Mouse (Mus musculus): Measurements from ENCODE around the gene Rbfox1. TPM values are rescaled to one million over a fixed set of nuclear protein-coding genes. Genes with fewer than 3 reads are reported as not detected.

Rbfox1 gene
- polyA plus RNA-seq, 1 experiment from 2014 or later: 4.3 TPM

- no peaks in the 10 kb centered on the region for H3K9me3 ChIP-seq (replicated peaks)
- no peaks in the 10 kb centered on the region for H3K36me3 ChIP-seq
- no peaks in the 10 kb centered on the region for H3K4me1 ChIP-seq
- no peak overlapping the region for H3K4me2 ChIP-seq (replicated peaks)
- no peaks in the 10 kb centered on the region for H3K27me3 ChIP-seq
- H3K27ac ChIP-seq (replicated peaks): no peak overlapping the region
- no peak overlapping the region for H3K9ac ChIP-seq
- 71% methylated on average over 5 of the region's 5 CpGs for WGBS
- no peak overlapping the region for H3K4me3 ChIP-seq (replicated peaks)
- no peak for ATAC-seq (ENCODE audit: insufficient number of reproducible peaks, low FRiP score, low TSS enrichment, low read depth)
Measured at GRCm38 (mm10) chr16:5910742-5911141, 25.6 kb downstream of the Rbfox1 start.

DNA sequence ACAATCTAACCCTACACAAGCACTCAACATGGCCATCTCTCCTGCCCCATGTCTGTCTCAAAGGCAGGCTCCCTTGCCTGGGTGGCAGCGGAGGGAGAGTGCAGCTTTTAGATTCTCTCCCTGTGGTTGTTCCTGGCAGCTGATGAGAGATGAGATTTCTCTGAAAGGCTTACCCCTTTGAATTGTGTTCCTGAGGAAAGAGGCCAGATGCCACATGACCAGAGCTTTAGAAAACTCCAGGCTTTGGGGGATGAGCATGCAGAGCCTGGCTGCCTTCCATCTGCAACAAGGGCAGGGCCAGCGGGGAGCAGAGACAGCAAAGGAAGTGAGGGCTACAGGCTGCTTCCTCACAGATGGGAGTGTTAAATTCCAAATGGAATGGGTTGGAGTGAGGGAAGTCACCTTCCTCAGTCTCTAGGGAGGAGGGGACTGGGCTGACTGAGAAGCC, 26.7 kb downstream of the Rbfox1 start:
- no peak for ATAC-seq (ENCODE audit: insufficient number of reproducible peaks, low FRiP score, low TSS enrichment, low read depth)
- H3K27me3 ChIP-seq: no peaks in the 10 kb centered on the region
- 42% methylated on average over 2 of the region's 2 CpGs for WGBS

GRCm38 (mm10) chr16:5917937-5918336, 32.8 kb downstream of the Rbfox1 start:
- no peak for ATAC-seq (ENCODE audit: insufficient number of reproducible peaks, low FRiP score, low TSS enrichment, low read depth)

More for the DNA sequence above, 26.7 kb downstream of the Rbfox1 start:
- Histone ChIP-seq H3K27ac (replicated peaks) (no peak overlapping the region), H3K4me1 (no peaks in the 10 kb centered on the region), H3K9me3 (replicated peaks) (no peaks in the 10 kb centered on the region), H3K4me2 (replicated peaks) (no peak overlapping the region), H3K4me3 (replicated peaks) (no peak overlapping the region), H3K36me3 (no peaks in the 10 kb centered on the region), H3K9ac (no peak overlapping the region)

GRCm38 (mm10) chr16:5926986-5927385, 41.8 kb downstream of the Rbfox1 start:
- no peak overlapping the region for H3K4me3 ChIP-seq (replicated peaks)
- ATAC-seq (ENCODE audit: insufficient number of reproducible peaks, low FRiP score, low TSS enrichment, low read depth): no peak
- H3K27me3 ChIP-seq: no peaks in the 10 kb centered on the region
- no peaks in the 10 kb centered on the region for H3K36me3 ChIP-seq
- no peaks in the 10 kb centered on the region for H3K9me3 ChIP-seq (replicated peaks)
- WGBS: 30% methylated on average over 1 of the region's 1 CpGs
- H3K4me2 ChIP-seq (replicated peaks): no peak overlapping the region
- no peaks in the 10 kb centered on the region for H3K4me1 ChIP-seq
- H3K27ac ChIP-seq (replicated peaks): no peak overlapping the region
- no peak overlapping the region for H3K9ac ChIP-seq

More at GRCm38 (mm10) chr16:5917937-5918336, 32.8 kb downstream of the Rbfox1 start:
- Histone ChIP-seq H3K4me2 (replicated peaks) (no peak overlapping the region), H3K4me3 (replicated peaks) (no peak overlapping the region), H3K27ac (replicated peaks) (no peak overlapping the region), H3K27me3 (no peaks in the 10 kb centered on the region), H3K36me3 (no peaks in the 10 kb centered on the region), H3K9me3 (replicated peaks) (no peaks in the 10 kb centered on the region), H3K4me1 (no peaks in the 10 kb centered on the region), H3K9ac (no peak overlapping the region)

- Histone ChIP-seq H3K4me3 (replicated peaks) (no peak overlapping the region), H3K4me2 (replicated peaks) (no peak overlapping the region), H3K27ac (replicated peaks) (no peak overlapping the region), H3K9ac (no peak overlapping the region), H3K9me3 (replicated peaks) (no peaks in the 10 kb centered on the region), H3K36me3 (no peaks in the 10 kb centered on the region), H3K27me3 (no peaks in the 10 kb centered on the region), H3K4me1 (no peaks in the 10 kb centered on the region)
- ATAC-seq (ENCODE audit: insufficient number of reproducible peaks, low FRiP score, low TSS enrichment, low read depth): no peak
- 27% methylated on average over 7 of the region's 7 CpGs for WGBS
Measured at GRCm38 (mm10) chr16:5931680-5932079, 46.5 kb downstream of the Rbfox1 start.

GRCm38 (mm10) chr16:5940016-5940415, 54.9 kb downstream of the Rbfox1 start:
- 56% methylated on average over 4 of the region's 4 CpGs for WGBS
- no peak for ATAC-seq (ENCODE audit: insufficient number of reproducible peaks, low FRiP score, low TSS enrichment, low read depth)
- no peak overlapping the region for H3K27ac ChIP-seq (replicated peaks)

GRCm38 (mm10) chr16:5945682-5946081, 60.5 kb downstream of the Rbfox1 start:
- no peak overlapping the region for H3K9ac ChIP-seq
- 66% methylated on average over 1 of the region's 1 CpGs for WGBS
- H3K4me2 ChIP-seq (replicated peaks): no peak overlapping the region

More at GRCm38 (mm10) chr16:5940016-5940415, 54.9 kb downstream of the Rbfox1 start:
- H3K9me3 ChIP-seq (replicated peaks): no peaks in the 10 kb centered on the region
- H3K27me3 ChIP-seq: no peaks in the 10 kb centered on the region
- no peak overlapping the region for H3K4me2 ChIP-seq (replicated peaks)
- H3K9ac ChIP-seq: no peak overlapping the region
- no peaks in the 10 kb centered on the region for H3K4me1 ChIP-seq
- no peaks in the 10 kb centered on the region for H3K36me3 ChIP-seq
- H3K4me3 ChIP-seq (replicated peaks): no peak overlapping the region

DNA sequence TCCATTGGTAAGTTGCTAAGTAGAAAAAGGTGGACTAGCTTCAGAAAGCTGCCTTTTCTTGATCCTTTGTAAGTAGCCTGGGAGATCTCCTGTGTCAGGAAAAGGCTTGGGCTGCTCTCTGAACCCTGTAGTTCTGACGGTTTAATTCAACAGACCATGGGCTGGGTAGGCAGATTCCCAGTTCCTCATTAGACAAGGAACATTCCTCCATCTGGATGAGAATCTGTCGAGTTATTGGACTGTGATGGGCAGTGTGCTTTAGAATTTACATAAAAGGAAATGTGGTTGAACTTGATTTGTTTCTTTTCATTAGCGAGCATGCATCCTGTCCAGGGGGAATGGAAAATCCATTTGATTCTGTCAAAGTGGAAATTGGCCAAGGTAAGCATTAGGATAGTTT, 68.0 kb downstream of the Rbfox1 start:
- Histone ChIP-seq H3K36me3 (no peaks in the 10 kb centered on the region), H3K27me3 (no peaks in the 10 kb centered on the region), H3K4me2 (replicated peaks) (no peak overlapping the region), H3K9ac (no peak overlapping the region), H3K4me3 (replicated peaks) (no peak overlapping the region), H3K4me1 (no peaks in the 10 kb centered on the region), H3K27ac (replicated peaks) (no peak overlapping the region), H3K9me3 (replicated peaks) (no peaks in the 10 kb centered on the region)
- no peak for ATAC-seq (ENCODE audit: insufficient number of reproducible peaks, low FRiP score, low TSS enrichment, low read depth)
- 66% methylated on average over 3 of the region's 3 CpGs for WGBS

More at GRCm38 (mm10) chr16:5945682-5946081, 60.5 kb downstream of the Rbfox1 start:
- ATAC-seq (ENCODE audit: insufficient number of reproducible peaks, low FRiP score, low TSS enrichment, low read depth): no peak
- no peaks in the 10 kb centered on the region for H3K9me3 ChIP-seq (replicated peaks)
- no peaks in the 10 kb centered on the region for H3K4me1 ChIP-seq
- H3K27me3 ChIP-seq: no peaks in the 10 kb centered on the region
- H3K4me3 ChIP-seq (replicated peaks): no peak overlapping the region
- no peak overlapping the region for H3K27ac ChIP-seq (replicated peaks)
- no peaks in the 10 kb centered on the region for H3K36me3 ChIP-seq

GRCm38 (mm10) chr16:5957418-5957817, 72.3 kb downstream of the Rbfox1 start:
- ATAC-seq (ENCODE audit: insufficient number of reproducible peaks, low FRiP score, low TSS enrichment, low read depth): no peak
- 68% methylated on average over 4 of the region's 4 CpGs for WGBS
- Histone ChIP-seq H3K27ac (replicated peaks) (no peak overlapping the region), H3K4me1 (no peaks in the 10 kb centered on the region), H3K36me3 (no peaks in the 10 kb centered on the region), H3K9me3 (replicated peaks) (no peaks in the 10 kb centered on the region), H3K27me3 (no peaks in the 10 kb centered on the region), H3K4me2 (replicated peaks) (no peak overlapping the region), H3K9ac (no peak overlapping the region), H3K4me3 (replicated peaks) (no peak overlapping the region)

- Histone ChIP-seq H3K27me3 (no peaks in the 10 kb centered on the region), H3K4me1 (no peaks in the 10 kb centered on the region), H3K9ac (no peak overlapping the region), H3K36me3 (no peaks in the 10 kb centered on the region), H3K4me3 (replicated peaks) (no peak overlapping the region), H3K9me3 (replicated peaks) (no peaks in the 10 kb centered on the region), H3K27ac (replicated peaks) (no peak overlapping the region), H3K4me2 (replicated peaks) (no peak overlapping the region)
- 81% methylated on average over 3 of the region's 3 CpGs for WGBS
- no peak for ATAC-seq (ENCODE audit: insufficient number of reproducible peaks, low FRiP score, low TSS enrichment, low read depth)
Measured at GRCm38 (mm10) chr16:5961786-5962185, 76.6 kb downstream of the Rbfox1 start.

DNA sequence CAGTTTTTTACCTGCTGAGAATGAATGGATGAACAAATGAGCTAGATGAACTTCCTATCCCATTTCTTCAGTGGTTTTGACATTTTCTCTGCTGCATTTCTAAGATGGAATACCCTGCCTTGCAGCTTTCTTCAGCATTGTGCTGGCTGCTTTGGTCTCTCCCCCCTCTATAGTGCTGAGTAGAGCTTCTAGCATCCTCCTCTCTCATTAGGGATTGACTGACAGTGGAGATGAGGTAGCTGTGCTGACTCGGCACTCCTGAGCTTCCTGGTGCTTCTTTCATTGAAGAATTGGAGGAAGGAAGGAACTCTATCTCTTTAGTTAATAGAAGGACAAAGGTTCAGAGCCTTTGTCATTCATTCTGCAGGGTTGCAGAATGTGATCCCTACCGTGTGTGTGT, 89.0 kb downstream of the Rbfox1 start:
- no peak overlapping the region for H3K4me3 ChIP-seq (replicated peaks)
- no peaks in the 10 kb centered on the region for H3K9me3 ChIP-seq (replicated peaks)
- H3K27ac ChIP-seq (replicated peaks): no peak overlapping the region
- no peak for ATAC-seq (ENCODE audit: insufficient number of reproducible peaks, low FRiP score, low TSS enrichment, low read depth)
- no peak overlapping the region for H3K4me2 ChIP-seq (replicated peaks)
- H3K36me3 ChIP-seq: no peaks in the 10 kb centered on the region
- no peak overlapping the region for H3K9ac ChIP-seq
- H3K27me3 ChIP-seq: no peaks in the 10 kb centered on the region
- H3K4me1 ChIP-seq: no peaks in the 10 kb centered on the region
- 68% methylated on average over 2 of the region's 2 CpGs for WGBS
